Mouse (Mus musculus): ENCODE data around the gene Gm20806. TPM values are rescaled to one million over a fixed set of nuclear protein-coding genes. Genes with fewer than 3 reads are reported as not detected.
"Not testable (repeated sequence)": the region's sequence is repeated elsewhere in the genome, so short reads cannot be mapped to it uniquely, and the experiment has no call there.

Gene Gm20806
- total RNA-seq (2021), result not detected
- not detected in 2 replicates for polyA plus RNA-seq (2012; rRNA removed)
- long read RNA-seq, result 0 reads

GRCm38 (mm10) chrY:78837956-78838355 is at the start of gene Gm20806:
Gene Gm20806, minus strand, starts transcription at chrY:78838056.
- not testable (repeated sequence) for DNase-seq

All from adrenal gland, adult 2 months (tissue).